Mouse (Mus musculus) left cerebral cortex, adult 11 months (tissue): ENCODE measurements around the gene Eef1b2.

Experiments
- DNase-seq: peaks from one replicate; pipeline ENCODE4 v3.0.0; 2022; ENCODE audit warnings: low spot score

Gene Eef1b2

GRCm38 (mm10) chr1:63192306-63193065 is 15.9 kb downstream of the Eef1b2 start:
- DNase-seq: no peak

GRCm38 (mm10) chr1:63195848-63196512 is 19.4 kb downstream of the Eef1b2 start:
- no peak for DNase-seq

- DNase-seq: no peak
Measured at GRCm38 (mm10) chr1:63199387-63199786, 22.8 kb downstream of the Eef1b2 start.

GRCm38 (mm10) chr1:63200322-63200721 is 23.7 kb downstream of the Eef1b2 start:
- DNase-seq: no peak

- no peak for DNase-seq
Measured at GRCm38 (mm10) chr1:63201672-63202071, 25.0 kb downstream of the Eef1b2 start.

- no peak for DNase-seq
Measured at GRCm38 (mm10) chr1:63203471-63203870, 26.8 kb downstream of the Eef1b2 start.

GRCm38 (mm10) chr1:63203950-63204659 is 27.5 kb downstream of the Eef1b2 start:
- DNase-seq: no peak

GRCm38 (mm10) chr1:63204660-63205394 is 28.2 kb downstream of the Eef1b2 start:
- no peak for DNase-seq

GRCm38 (mm10) chr1:63207607-63208006 is 31.0 kb downstream of the Eef1b2 start:
- no peak for DNase-seq

GRCm38 (mm10) chr1:63209861-63210529 is 33.4 kb downstream of the Eef1b2 start:
- no peak for DNase-seq

- DNase-seq: no peak
Measured at GRCm38 (mm10) chr1:63213478-63214270, 37.0 kb downstream of the Eef1b2 start.

GRCm38 (mm10) chr1:63214271-63214558 is 37.6 kb downstream of the Eef1b2 start, which contains the start of gene Gpr1:
TSS of gene Gpr1 (minus strand) at chr1:63214543.
- no peak for DNase-seq

- no peak for DNase-seq
Measured at GRCm38 (mm10) chr1:63214631-63215030, 38.0 kb downstream of the Eef1b2 start.

- no peak for DNase-seq
Measured at GRCm38 (mm10) chr1:63219277-63219676, 42.7 kb downstream of the Eef1b2 start.

GRCm38 (mm10) chr1:63225009-63225408 is 48.4 kb downstream of the Eef1b2 start:
- no peak for DNase-seq

- DNase-seq: no peak
Measured at GRCm38 (mm10) chr1:63225890-63226289, 49.3 kb downstream of the Eef1b2 start.

- no peak for DNase-seq
Measured at GRCm38 (mm10) chr1:63227241-63227640, 50.6 kb downstream of the Eef1b2 start.
